Mouse (Mus musculus) hematopoietic stem cell, adult 5-6 weeks (primary cell): Measurements from ENCODE around the gene 4921517D22Rik. TPM values are rescaled to one million over a fixed set of nuclear protein-coding genes. Genes with fewer than 3 reads are reported as not detected.
A peak's percentile ranks its signal among the peaks of the same experiment; 100 is the strongest.

Experiments used
- ATAC-seq, 2 experiments: fragments of 125-278 bp in 1 of 2; replicated peaks in 1 of 2; 2 replicates each; pipeline ENCODE4 v1.8.0; 2016 to 2017; ENCODE audit warnings: inconsistent platforms in 2 of 2, mild to moderate bottlenecking in 2 of 2, moderate number of reproducible peaks in 2 of 2, low read depth in 1 of 2, moderate TSS enrichment in 1 of 2; ENCODE audit not compliant: low FRiP score in 2 of 2, poor library complexity in 2 of 2, severe bottlenecking in 2 of 2, insufficient read depth in 1 of 2, low TSS enrichment in 1 of 2
- total RNA-seq: library from RNA; stranded (forward); fragments of 172-1452, 232-1000 nt; gene quantifications from 2 replicates; pipeline ENCODE4 v1.2.3, GENCODE M21; 2017

The 4921517D22Rik gene
- total RNA-seq, 1 experiment from 2014 or later: not detected

GRCm38 (mm10) chr13:59672248-59672647, 21.7 kb downstream of the 4921517D22Rik start:
- ATAC-seq: peak; percentile 51 to 63

- no peak for ATAC-seq
Observed at GRCm38 (mm10) chr13:59671521-59671920, 22.4 kb downstream of the 4921517D22Rik start.

- ATAC-seq: no peak
Observed at GRCm38 (mm10) chr13:59669946-59670345, 24.0 kb downstream of the 4921517D22Rik start.

GRCm38 (mm10) chr13:59668501-59669093, 25.3 kb downstream of the 4921517D22Rik start:
- ATAC-seq: peak; percentile 60 to 66

- ATAC-seq: no peak
Observed at GRCm38 (mm10) chr13:59667763-59668162, 26.1 kb downstream of the 4921517D22Rik start.

GRCm38 (mm10) chr13:59663939-59664712, 29.8 kb downstream of the 4921517D22Rik start:
- ATAC-seq: no peak

- no peak for ATAC-seq
Observed at GRCm38 (mm10) chr13:59661966-59662365, 31.9 kb downstream of the 4921517D22Rik start.

- ATAC-seq: no peak
Observed at GRCm38 (mm10) chr13:59661387-59661786, 32.5 kb downstream of the 4921517D22Rik start.

- ATAC-seq: no peak
Observed at GRCm38 (mm10) chr13:59660371-59660770, 33.5 kb downstream of the 4921517D22Rik start.

- no peak for ATAC-seq
Observed at GRCm38 (mm10) chr13:59657781-59658180, 36.1 kb downstream of the 4921517D22Rik start.

- no peak for ATAC-seq
Observed at GRCm38 (mm10) chr13:59656975-59657388, 36.9 kb downstream of the 4921517D22Rik start.

GRCm38 (mm10) chr13:59656316-59656832, 37.5 kb downstream of the 4921517D22Rik start:
- ATAC-seq: peak; percentile 75 to 90

GRCm38 (mm10) chr13:59655718-59656315, 38.1 kb downstream of the 4921517D22Rik start:
- no peak for ATAC-seq

- no peak for ATAC-seq
Observed at GRCm38 (mm10) chr13:59654465-59654864, 39.4 kb downstream of the 4921517D22Rik start.

- no peak for ATAC-seq
Observed at GRCm38 (mm10) chr13:59653136-59653535, 40.8 kb downstream of the 4921517D22Rik start.

GRCm38 (mm10) chr13:59652651-59653050, 41.3 kb downstream of the 4921517D22Rik start:
- no peak for ATAC-seq

GRCm38 (mm10) chr13:59649781-59650180, 44.1 kb downstream of the 4921517D22Rik start:
- peak; percentile 39 to 48; a peak in 2 of 4 replicates for ATAC-seq

GRCm38 (mm10) chr13:59648598-59648997, 45.3 kb downstream of the 4921517D22Rik start:
- ATAC-seq: no peak
